Mouse (Mus musculus) spleen, adult 12 weeks (tissue): ENCODE results near the gene Col4a3bp.

Experiments
- DNase-seq: peaks from one replicate; pipeline ENCODE4 v3.0.0; 2022; ENCODE audit warnings: low spot score

Col4a3bp gene

DNA sequence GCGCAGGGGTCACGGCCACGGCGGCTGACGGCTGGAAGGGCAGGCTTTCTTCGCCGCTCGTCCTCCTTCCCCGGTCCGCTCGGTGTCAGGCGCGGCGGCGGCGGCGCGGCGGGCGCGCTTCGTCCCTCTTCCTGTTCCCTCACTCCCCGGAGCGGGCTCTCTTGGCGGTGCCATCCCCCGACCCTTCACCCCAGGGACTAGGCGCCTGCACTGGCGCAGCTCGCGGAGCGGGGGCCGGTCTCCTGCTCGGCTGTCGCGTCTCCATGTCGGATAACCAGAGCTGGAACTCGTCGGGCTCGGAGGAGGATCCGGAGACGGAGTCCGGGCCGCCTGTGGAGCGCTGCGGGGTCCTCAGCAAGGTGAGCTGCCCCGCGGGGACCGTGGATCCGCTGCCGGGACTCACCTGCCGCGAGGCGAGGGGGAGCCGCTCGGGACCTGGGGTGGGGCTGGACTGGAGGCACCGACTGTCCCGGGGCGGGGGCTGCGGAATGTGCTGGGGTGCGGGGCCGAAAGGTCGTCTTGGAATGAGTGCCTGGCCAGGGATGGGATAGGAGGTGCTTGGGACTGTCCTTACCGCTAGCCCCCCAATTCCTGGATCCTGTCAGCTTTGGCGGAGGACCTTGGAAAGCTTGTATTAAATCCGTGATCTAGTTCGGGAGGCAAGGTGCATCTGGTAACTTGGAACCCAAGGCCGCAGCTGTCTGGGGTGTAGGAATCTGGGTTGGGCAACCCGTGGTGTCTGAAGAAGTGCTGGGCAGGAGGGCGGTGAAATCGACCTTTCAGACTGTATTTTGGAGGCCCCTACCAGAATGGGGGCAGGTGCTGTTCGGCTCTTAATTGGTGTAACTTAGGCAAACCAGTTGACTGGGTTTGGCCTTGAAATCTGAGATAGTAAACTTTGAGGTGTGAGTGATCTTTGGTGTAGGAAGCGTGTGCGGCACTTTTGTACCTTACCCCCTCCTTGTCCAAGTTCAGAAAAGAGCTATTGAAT is 778 bp downstream of the Col4a3bp start:
- no peak for DNase-seq

DNA sequence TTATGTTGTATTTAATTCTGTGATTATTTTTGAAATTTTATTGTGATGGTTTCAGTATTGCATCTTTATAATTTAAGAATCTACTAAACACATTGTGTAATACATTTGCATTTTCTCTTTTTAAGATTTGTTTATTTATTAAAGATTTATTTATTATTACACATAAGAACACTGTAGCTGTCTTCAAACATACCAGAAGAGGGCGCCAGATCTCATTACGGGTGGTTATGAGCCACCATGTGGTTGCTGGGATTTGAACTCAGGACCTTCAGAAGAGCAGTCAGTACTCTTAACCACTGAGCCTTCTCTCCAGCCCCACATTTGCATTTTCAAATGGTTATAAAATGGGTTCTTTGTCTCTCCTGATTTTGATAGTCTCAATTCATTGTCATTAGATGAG is 2.1 kb downstream of the Col4a3bp start:
- DNase-seq, result no peak

DNA sequence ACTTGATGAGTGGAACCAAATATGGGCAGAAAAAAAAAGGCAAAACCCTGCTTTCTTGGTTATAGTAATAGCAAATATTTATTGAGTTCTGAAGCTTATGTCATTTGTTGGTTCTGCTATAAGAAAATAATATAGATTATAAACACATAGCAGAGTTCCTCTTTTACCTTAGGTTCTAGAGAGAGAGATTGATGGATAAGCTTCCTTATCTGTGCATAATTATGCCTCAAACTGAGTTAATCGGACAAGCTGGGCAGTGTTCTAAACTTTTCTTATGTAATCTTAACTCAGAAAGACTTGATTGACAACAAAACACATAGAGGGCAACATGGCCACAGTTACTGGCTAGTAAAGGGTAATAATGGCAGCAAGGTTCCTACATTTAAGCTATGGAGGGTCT is 4.8 kb downstream of the Col4a3bp start:
- DNase-seq, result no peak

DNA sequence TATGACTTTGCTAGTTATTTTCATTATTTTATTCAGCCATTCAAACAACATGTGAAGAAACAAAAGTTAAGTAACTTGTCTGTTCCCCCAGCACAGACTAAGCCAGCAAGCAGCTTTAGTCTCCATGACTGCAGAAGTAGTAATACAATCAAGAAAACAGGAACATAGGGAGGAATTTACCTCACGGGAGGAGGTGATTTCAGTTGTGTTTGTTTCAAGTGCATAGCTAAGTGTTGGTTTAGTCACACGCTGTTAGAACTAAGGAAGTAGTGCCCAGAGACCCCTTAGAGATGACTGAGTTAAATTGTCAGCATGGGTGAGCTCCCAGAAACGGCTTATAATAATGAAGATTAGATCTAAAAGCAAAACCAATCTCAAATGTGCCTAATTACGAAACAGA is 5.5 kb downstream of the Col4a3bp start:
- no peak for DNase-seq

DNA sequence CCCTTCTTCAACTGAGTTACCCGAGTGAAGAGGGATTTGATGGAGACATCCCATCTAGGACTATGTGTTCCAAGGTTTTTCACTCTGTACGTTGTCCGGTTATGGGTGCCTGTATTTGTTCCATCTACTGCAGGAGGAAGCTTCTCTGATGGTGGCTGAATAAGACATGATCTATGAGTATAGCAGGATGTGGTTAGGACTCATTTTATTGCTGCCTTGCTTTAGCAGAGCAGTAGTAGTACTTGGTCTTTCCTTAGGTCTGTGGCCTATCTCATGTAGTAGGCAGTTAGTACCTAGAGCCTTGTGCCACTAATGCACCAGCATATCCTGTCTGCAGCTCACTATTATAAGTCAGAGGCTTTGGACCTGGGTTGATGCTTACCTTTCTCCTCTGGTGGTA is 12.7 kb downstream of the Col4a3bp start:
- DNase-seq, result no peak

DNA sequence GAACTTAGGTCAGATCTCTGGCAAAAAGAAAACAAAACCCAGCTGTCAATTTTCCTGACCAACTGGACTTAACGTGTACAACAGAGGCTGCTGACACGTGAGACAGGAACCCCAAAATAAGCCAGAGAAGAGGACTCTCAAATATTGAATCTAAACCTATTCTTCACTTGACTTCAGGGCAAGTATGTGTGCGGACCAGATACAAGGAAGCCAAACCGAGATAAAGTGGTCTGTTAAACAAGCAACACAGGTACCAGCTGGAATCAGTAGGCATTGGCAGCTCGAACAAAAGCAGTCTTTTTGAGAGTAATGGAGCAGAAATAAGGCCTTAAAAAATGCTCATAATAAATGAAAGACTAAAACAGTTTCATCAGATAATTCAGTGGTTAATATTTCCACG is 25.6 kb downstream of the Col4a3bp start:
- no peak for DNase-seq

DNA sequence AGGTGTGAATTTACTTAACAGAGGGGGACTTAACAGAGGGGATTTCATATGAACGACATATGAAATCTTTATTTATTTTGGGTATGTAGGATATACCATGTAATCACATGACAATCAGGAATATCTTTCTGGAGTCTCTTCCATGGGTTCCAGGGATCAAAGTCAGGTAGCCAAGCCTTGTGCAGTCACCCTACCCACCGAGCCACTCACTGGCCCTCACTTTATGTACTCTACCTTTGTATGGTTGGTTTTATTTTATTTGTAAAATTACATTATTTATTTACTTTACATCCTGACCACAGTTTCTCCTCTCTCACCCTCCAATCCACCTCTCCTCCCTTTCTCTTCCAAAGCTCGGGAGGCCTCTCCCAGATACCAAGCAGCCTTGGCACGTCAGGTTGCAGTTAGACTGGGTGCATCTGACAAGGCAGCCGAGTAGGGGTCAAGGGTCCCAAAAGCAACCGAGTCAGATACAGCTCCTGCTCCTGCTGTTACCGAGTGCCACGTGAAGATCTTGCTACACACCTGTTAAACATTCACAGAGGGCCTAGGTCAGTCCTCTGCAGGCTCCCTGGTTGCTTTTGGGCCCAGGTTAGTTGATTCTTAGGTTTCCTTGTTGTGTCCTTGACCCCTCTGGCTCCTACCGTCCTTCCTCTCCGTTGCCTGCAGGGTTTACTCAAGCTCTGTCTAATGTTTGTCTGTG is 28.0 kb downstream of the Col4a3bp start:
- no peak for DNase-seq

DNA sequence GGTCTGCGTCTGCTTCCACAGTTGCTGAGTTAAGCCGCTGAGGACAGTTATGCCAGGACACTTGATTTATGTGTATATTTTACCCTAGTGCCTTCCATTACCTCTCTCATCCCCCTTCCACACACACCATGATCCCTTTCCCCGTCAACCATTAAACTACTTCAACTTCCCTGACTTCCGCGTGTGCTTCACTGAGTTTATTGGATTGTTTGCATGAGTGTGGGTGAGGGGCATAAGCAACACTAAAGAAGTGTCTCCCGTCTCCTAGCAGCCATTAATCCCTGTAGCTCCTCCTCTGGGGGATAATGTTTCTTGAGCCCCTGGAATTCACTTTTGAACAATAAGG is 28.6 kb downstream of the Col4a3bp start:
- no peak for DNase-seq

DNA sequence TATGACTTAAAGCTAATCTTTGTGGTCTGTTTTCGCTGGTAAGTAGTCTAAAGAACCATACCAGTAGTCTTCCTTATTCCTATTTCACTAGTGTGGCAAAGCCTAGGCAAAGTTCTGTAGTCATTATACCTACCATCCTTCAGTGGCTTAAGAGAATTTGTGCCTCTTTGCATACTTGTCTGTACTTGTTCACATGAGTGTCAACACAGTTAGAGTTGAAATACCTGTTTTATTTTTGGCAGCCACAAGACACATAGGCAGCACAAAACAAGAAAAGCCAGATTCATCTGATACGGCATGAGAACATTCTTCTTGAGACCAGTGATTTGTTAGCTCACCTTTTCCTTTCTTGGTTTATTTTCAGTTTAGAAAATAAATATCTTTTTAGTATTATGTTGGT is 31.8 kb downstream of the Col4a3bp start:
- DNase-seq, result no peak

DNA sequence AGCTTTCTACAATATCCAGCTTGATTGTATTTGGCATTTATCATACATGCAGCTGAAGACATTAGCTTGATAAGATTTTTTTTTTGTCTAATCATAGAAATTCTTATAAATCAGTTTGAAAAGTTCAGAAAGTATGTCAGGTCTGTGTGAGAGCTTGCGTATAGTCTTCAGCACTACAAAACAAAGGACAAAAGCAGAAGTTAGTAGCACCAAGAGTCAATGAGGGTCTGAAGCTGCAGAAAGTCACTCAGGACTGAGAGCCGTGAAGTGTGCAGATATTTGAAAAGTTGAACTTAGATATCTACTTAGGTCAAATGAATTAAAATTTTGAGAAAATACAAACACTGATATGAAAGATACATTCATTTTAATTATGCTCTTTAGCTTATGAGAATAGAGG is 36.7 kb downstream of the Col4a3bp start:
- no peak for DNase-seq

DNA sequence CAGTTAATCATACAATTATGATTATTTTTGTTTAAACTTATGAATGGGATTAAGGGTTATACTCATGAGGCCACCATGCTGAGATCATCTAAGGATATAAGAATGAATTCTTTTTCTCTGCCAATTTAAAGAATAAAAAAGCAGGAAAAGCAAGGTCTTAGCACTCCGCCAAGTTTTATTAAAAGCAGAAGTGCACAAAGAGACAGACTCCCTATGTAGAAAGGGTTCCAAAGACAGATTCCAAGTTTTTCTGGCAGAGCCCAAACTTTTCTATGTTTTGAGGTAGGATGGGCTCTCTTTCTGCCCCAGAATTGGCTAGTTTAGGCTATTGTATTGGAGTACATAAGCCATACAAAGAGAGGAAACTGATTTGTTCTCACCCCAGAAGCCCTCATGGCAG is 37.6 kb downstream of the Col4a3bp start:
- DNase-seq, result no peak

DNA sequence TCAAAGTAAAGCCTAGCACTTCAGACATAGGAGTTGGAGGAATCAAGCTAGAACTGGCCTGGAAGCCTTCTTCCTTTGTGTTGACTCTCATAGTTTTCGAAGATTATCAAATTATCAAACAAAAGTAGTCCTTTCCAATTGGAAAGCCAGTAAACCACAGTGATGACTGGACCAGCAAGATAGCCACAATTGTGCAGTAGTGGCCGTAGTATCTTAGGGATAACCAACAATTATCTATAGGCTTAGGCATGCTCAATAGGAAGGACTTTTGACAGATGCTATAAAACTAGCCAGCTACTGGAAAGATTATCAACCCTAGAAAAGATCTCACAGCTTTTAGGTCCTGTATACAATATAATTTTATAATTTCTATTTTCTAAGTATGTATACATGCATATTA is 41.8 kb downstream of the Col4a3bp start:
- no peak for DNase-seq

DNA sequence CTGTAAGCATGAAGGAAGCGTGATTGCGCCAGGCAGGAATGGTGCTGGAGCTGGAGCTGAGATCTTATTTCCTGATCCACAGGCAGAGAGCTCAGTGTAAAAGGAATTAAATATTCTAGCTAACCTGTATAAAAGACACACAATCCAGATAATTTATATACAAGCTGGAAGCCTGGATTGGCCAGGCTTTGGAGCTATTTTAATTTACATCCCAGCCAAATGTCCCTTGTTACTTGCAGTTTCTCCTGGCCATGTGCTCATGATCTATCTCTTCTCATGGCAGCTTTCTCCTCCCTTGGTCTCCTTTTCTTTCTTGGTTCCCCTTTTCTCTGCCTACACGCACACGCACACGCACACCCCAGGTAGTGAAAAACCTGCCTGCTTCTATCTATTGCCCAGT is 44.1 kb downstream of the Col4a3bp start:
- no peak for DNase-seq

DNA sequence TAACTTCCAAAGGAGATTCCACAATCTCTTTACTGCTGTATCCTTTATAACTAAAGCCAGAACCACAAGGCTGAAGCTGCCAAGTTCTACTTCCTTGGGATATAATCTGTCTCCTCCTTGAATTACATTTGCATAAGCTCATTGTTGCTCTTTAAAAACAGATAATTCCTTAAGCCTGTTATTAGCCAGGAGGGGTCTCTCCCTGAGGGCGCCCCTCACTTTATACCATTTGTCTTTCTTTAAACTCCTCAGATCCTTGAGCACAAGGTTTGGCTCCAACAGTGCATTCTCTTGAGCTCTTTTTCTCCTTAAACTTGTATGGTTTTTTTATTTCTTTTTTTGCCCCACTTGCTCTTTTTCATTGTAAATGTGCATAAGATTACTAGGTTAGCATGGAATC is 46.2 kb downstream of the Col4a3bp start:
- DNase-seq, result no peak

DNA sequence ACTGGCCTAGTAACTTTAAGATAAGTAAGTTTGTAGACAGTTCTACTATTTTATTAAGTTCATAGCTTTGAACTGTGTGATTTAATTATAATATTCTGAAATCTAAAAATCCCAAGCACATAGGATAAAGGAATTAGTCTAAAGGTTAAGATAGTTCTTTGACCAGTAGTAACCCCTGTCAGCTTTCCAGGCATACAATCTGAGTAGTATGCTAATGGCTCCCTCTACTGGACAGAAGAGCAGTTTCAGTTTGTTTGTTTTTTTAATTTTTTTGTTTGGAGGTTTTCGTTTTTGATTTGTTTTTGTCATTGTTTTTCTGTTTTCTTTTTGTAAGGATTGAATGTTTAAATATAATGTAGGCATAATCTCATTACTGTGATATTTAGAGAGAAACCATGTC is 51.2 kb downstream of the Col4a3bp start:
- DNase-seq, result no peak

DNA sequence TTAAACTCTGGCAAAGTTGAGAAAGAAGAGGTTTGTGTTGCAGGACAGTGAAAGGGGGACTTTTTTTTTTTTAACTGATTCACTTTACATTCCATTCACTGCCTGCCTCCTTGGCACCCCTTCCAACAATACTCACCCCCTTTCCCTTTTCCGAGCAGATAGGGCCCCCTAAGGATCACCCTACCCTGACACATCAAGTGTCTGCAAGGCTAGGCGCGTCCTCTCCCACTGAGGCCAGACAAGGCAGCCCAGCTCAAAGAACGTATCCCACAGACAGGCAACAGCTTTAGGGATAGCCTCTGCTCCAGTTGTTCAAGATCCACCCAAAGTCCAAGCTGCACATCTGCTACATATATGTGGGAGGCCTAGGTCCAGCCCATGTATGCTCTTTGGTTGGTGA is 51.7 kb downstream of the Col4a3bp start:
- DNase-seq, result no peak

DNA sequence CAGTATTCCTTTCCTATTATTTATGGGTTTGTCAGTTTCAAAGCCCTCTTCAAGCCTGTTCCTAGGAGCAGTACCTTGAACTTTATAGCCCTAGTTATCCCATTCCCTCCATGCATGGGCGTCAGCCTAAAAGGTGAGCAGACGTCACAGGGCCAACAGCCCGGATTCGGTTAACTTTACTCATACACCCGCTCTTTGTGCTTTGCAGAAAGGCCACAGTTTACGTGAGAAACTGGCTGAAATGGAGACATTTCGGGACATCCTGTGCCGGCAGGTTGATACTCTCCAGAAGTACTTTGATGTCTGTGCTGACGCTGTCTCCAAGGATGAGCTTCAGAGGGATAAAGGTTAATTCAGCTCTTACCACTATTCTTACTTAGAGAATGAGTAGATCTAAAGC is 56.8 kb downstream of the Col4a3bp start:
- DNase-seq, result no peak

DNA sequence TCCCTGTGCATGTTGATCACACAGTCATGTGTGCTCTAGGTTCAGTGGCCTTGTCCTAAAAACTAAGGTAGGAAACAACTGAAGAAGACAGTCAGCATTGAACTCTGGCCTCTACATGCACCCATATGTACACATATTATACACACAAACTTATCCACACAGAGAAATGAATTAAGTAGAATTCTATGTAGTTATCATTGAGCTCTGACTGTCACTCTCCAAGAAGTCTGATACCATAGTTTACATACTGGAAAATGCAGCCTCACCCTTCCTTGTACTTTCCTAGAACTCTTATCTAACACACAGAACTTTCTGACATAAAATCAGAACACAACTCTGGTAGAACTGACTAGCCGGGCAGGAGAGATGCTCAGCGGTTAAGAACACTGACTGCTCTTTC is 61.8 kb downstream of the Col4a3bp start:
- no peak for DNase-seq

DNA sequence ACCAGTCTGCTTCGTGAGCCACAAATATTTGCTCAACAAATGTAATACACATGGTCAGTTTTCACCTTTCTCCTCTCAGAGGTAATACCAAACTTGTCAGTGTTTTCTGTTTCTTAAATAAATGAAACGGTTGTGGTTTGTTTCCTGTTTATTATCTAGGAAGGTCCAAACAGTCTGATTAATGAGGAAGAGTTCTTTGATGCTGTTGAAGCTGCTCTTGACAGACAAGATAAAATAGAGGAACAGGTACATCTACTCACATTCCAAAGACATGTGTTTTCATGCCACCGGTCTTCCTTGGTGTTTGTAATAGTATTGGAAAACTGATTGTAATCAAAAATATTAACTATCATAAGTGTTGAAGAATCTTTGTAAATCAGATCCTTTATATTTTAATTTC is 72.2 kb downstream of the Col4a3bp start:
- DNase-seq, result no peak

DNA sequence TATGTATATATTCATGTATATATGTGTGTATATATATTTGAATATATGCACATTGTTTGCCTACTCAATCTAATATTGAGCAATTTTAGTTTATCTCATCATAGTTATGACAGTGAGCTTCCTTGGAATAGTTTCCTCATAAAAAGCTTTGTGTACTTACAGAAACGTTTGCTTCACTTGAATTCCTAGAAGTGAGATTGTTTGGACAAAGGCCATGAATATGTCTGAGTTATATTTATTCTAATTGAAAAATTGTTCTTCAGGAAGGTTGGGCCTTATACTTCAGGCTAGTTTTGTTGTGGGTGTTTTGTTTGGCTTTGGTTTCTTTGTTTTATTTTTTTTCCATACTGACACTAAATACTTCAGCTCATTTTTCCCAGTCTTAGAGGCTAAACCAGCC is 78.5 kb downstream of the Col4a3bp start:
- DNase-seq, result no peak

DNA sequence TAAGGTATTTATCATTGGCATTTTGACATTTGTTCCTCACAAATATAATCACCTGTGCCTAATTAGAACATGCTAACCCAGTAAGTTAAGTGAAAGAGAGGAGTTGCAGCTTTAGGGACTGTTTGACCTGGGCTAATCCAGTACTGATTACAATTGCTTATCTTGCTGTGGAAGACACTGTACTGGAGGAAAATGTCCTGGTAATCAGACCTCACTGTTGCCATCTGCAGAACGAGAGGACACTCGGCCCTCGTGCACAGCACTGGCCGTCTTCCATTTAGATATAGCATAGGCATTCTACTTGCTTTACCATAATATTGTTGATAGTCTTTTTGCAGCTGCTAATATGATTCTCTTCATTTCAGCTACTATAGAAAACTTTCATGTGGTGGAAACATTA is 88.0 kb downstream of the Col4a3bp start:
- no peak for DNase-seq

DNA sequence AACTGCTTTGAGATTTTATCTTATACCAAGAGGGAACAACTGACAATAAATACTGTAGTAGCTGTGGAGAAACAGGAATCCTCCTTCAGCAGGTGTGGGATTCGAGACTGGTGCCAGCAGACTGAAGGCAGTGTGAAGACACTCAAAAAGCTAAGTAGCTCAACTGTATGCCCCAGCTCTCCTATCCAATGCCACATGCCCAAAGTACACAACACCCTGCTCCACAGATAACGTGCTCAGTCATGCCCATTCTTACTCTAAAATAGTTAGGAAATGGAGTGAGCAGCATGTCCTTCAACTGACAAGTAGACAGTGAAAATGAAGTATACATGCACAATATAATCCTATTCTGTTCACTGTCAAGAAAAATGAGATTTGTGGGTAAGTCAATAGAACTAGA is 101.8 kb downstream of the Col4a3bp start:
- DNase-seq, result no peak

DNA sequence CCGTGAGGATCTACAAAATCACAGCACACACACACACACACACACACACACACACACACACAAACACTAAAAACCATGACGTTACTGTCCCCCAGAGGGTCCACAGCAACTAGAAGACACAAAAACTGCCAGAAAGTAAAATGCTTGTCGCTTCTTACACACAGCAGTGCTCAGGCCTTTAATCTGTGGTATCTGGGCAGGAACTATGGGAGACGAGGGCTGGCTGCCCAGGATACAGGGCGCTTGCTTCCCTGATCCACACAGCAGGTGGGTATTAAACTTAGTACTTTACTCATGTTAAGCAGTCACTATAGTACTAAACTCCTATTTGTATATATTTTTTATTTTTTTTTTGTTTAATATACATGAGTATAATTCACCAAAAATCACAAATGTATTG is 103.4 kb downstream of the Col4a3bp start:
- DNase-seq, result no peak

DNA sequence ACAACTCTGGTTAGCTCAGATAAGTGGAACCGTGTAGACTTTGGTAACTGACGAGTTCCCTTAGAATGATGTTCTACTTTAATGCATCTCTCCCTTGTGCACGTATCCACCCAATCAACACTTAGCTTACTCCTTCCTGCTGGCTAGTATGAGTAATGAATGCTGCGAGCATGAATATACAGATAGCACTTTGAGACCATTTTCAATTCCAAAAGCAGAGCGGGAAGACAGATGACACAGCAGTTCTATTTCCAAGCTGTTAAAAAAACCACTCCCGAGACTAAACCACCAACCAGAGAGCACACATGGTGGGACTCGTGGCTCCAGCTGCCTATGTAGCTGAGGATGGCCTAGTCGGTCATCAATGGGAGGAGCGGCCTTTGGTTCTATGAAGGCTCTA is 110.6 kb downstream of the Col4a3bp start:
- no peak for DNase-seq
